12 mouse cellular contexts compared by ENCODE assay signal in genomic region chr3:122026676-122027075, GRCm38 (mm10). TPM values are rescaled to one million over a fixed set of nuclear protein-coding genes. Genes with fewer than 3 reads are reported as not detected.
DNase-seq lines count a peak whose midpoint lies in the region; ATAC-seq and TF ChIP-seq lines count a peak whose summit lies in the region.
"Had no signal": no experiment of that assay in that cellular context is flagged by ENCODE, and none has a peak within 500 bp of the region (broad histone marks: within the 10 kb centered on the region; RNA-seq: fewer than 3 reads in every experiment).

No protein-coding gene starts in this region.

- no peak for TF ChIP-seq POLR2A in kidney, adult 2 months (IDR thresholded peaks at IDR 0.05; ENCODE audit: low read depth, low read length)
- TF ChIP-seq POLR2A in myocyte (IDR thresholded peaks at IDR 0.05; ENCODE audit: insufficient read length, low read depth), result no peak

- peak overlapping the region; percentile 82; the same call in 1 of the 2 replicates for H3K27ac ChIP-seq in kidney, adult 2 months (ENCODE audit: insufficient read depth, low read depth, low read length)
- 0 out of 2 replicates have a peak overlapping the region, but pooled peaks have one; percentile 51 for H3K27ac ChIP-seq in embryonic facial prominence, embryonic 15.5 days (replicated peaks)
- H3K27ac ChIP-seq in heart, embryonic 16.5 days (ENCODE audit: low read length), result peak overlapping the region; percentile 82
- H3K27ac ChIP-seq: forebrain, embryonic 15.5 days had no signal

- H3ac ChIP-seq in myocyte (ENCODE audit: control insufficient read depth, insufficient read length), result no peak overlapping the region

- H3K9me3 ChIP-seq in embryonic facial prominence, embryonic 15.5 days (replicated peaks), result no peaks in the 10 kb centered on the region
- H3K9me3 ChIP-seq in heart, embryonic 16.5 days (replicated peaks; ENCODE audit: control insufficient read depth, low read length), result no peaks in the 10 kb centered on the region
- H3K9me3 ChIP-seq: forebrain, embryonic 15.5 days had no signal

- no peaks in the 10 kb centered on the region for H3K27me3 ChIP-seq in kidney, adult 2 months (replicated peaks; ENCODE audit: control insufficient read depth, insufficient read depth, low read length)
- H3K27me3 ChIP-seq in embryonic facial prominence, embryonic 15.5 days, result no peaks in the 10 kb centered on the region
- H3K27me3 ChIP-seq in heart, embryonic 16.5 days (ENCODE audit: control insufficient read depth, insufficient read depth, low read length), result no peaks in the 10 kb centered on the region
- H3K27me3 ChIP-seq in myocyte (ENCODE audit: control insufficient read depth, insufficient read depth, insufficient read length), result no peaks in the 10 kb centered on the region
- H3K27me3 ChIP-seq: forebrain, embryonic 15.5 days had no signal

- TF ChIP-seq CTCF in kidney, adult 2 months (conservative IDR thresholded peaks at IDR 0.05; ENCODE audit: insufficient read depth, insufficient read length, low read depth, low read length), result no peak

- H3K36me3 ChIP-seq in kidney, adult 2 months (ENCODE audit: control insufficient read depth, insufficient read depth, low read length), result no peaks in the 10 kb centered on the region
- no peaks in the 10 kb centered on the region for H3K36me3 ChIP-seq in embryonic facial prominence, embryonic 15.5 days
- H3K36me3 ChIP-seq in heart, embryonic 16.5 days (ENCODE audit: control insufficient read depth, insufficient read depth), result no peaks in the 10 kb centered on the region
- H3K36me3 ChIP-seq in myocyte (ENCODE audit: control insufficient read depth, insufficient read depth), result no peaks in the 10 kb centered on the region
- H3K36me3 ChIP-seq: forebrain, embryonic 15.5 days had no signal

- no peak overlapping the region for H3K4me3 ChIP-seq in kidney, adult 2 months (ENCODE audit: insufficient read depth, low read depth, low read length)
- no peak overlapping the region for H3K4me3 ChIP-seq in embryonic facial prominence, embryonic 15.5 days (replicated peaks)
- peak overlapping the region; percentile 22; the same call in 1 of the 2 replicates for H3K4me3 ChIP-seq in heart, embryonic 16.5 days (ENCODE audit: low read length)
- no peak overlapping the region for H3K4me3 ChIP-seq in myocyte
- H3K4me3 ChIP-seq: forebrain, embryonic 15.5 days had no signal

- DNase-seq in kidney, adult 2 months, result peak; percentile 70
- no peak for DNase-seq in kidney, postnatal 4 days
- DNase-seq in urinary bladder, adult 18-20 months (ENCODE audit: low spot score in 2 of 2), result no peak
- no peak for DNase-seq in spleen, postnatal 14 days (ENCODE audit: low spot score in 2 of 2)
- DNase-seq: cerebellum, adult 8-10 months; gastrocnemius, postnatal 36 days; lung, postnatal 10 days; right cerebral cortex, postnatal 25 days had no signal

- no peak for ATAC-seq in embryonic facial prominence, embryonic 15.5 days (ENCODE audit: insufficient number of reproducible peaks, low FRiP score, low TSS enrichment, low read depth)
- peak; percentile 74; the same call in 1 of the 2 replicates for ATAC-seq in heart, embryonic 16.5 days (replicated peaks; ENCODE audit: extremely low read depth, insufficient read depth, low FRiP score)
- ATAC-seq: forebrain, embryonic 15.5 days had no signal

- H3K9ac ChIP-seq in embryonic facial prominence, embryonic 15.5 days, result no peak overlapping the region
- H3K9ac ChIP-seq in heart, embryonic 16.5 days (ENCODE audit: low read length), result peak overlapping the region; percentile 42; the same call in 1 of the 2 replicates
- H3K9ac ChIP-seq: forebrain, embryonic 15.5 days had no signal

- H3K4me2 ChIP-seq in embryonic facial prominence, embryonic 15.5 days (replicated peaks), result no peak overlapping the region
- peak overlapping the region; percentile 55 for H3K4me2 ChIP-seq in heart, embryonic 16.5 days (ENCODE audit: low read depth, low read length)
- peak overlapping the region; percentile 22 for H3K4me2 ChIP-seq in myocyte (ENCODE audit: low read depth)
- H3K4me2 ChIP-seq: forebrain, embryonic 15.5 days had no signal

- H3K4me1 ChIP-seq in kidney, adult 2 months (ENCODE audit: control insufficient read depth, insufficient read depth, low read length), result 0 out of 2 replicates have a peak, but pooled peaks cover 2% of the 10 kb centered on the region
- 0 out of 2 replicates have a peak, but pooled peaks cover 3% of the 10 kb centered on the region for H3K4me1 ChIP-seq in embryonic facial prominence, embryonic 15.5 days
- peaks cover 8% of the 10 kb centered on the region for H3K4me1 ChIP-seq in heart, embryonic 16.5 days (ENCODE audit: control insufficient read depth, insufficient read depth, low read length)
- H3K4me1 ChIP-seq: forebrain, embryonic 15.5 days had no signal

- WGBS in kidney, adult 2 months, result 31% methylated on average over 5 of the region's 5 CpGs
- 38% methylated on average over 5 of the region's 5 CpGs for WGBS in embryonic facial prominence, embryonic 15.5 days
- WGBS in heart, embryonic 16.5 days, result 40% methylated on average over 5 of the region's 5 CpGs

- no peaks in the 10 kb centered on the region for H3K79me2 ChIP-seq in myocyte (ENCODE audit: control insufficient read depth, insufficient read depth)

TF ChIP-seq in myocyte, 11 proteins besides CTCF, POLR2A, EP300 and RAD21:
- no peak for TF ChIP-seq POLR2AphosphoS2 (IDR thresholded peaks at IDR 0.05; ENCODE audit: insufficient read length, low read depth)
- TF ChIP-seq MAX (IDR thresholded peaks at IDR 0.05; ENCODE audit: low read depth), result no peak
- TF ChIP-seq CEBPB (IDR thresholded peaks at IDR 0.05; ENCODE audit: insufficient read depth, poor library complexity, severe bottlenecking), result no peak
- no peak for TF ChIP-seq E2F4 (IDR thresholded peaks at IDR 0.05; ENCODE audit: insufficient read depth)
- no peak for TF ChIP-seq MYOD1 (IDR thresholded peaks at IDR 0.05; ENCODE audit: control insufficient read depth in 1 of 3, insufficient read length in 2 of 3, low read depth in 2 of 3)
- TF ChIP-seq REST (IDR thresholded peaks at IDR 0.05; ENCODE audit: insufficient read depth, insufficient read length), result no peak
- no peak for TF ChIP-seq MYOG (IDR thresholded peaks at IDR 0.05; ENCODE audit: control insufficient read depth in 1 of 3, insufficient read depth in 1 of 3, insufficient read length in 2 of 3, low read depth in 2 of 3)
- no peak for TF ChIP-seq TCF3 (IDR thresholded peaks at IDR 0.05; ENCODE audit: insufficient read length, low read depth)
- TF ChIP-seq USF1 (IDR thresholded peaks at IDR 0.05; ENCODE audit: low read depth), result no peak
- no peak for TF ChIP-seq TCF12 (IDR thresholded peaks at IDR 0.05; ENCODE audit: insufficient read depth, poor library complexity, severe bottlenecking)
TF ChIP-seq in myocyte: peak in this region for 0.

RNA-seq across cellular contexts. Expression of gene Abca4, which starts 17.6 kb away (rescaled TPM):
- polyA plus RNA-seq in kidney, adult 2 months (2012; rRNA removed), result 8.2 and 9.9 TPM in 2 replicates
- 1.3 and 1.6 TPM in 2 replicates for polyA plus RNA-seq in embryonic facial prominence, embryonic 15.5 days (2015; fragmentation: Nextera tagmentation; extraction: Ambion mirVana)
- polyA plus RNA-seq in heart, embryonic 16.5 days (2015; fragmentation: Nextera tagmentation; extraction: Ambion mirVana), result 3.4 and 3.5 TPM in 2 replicates
- 1.7 TPM for polyA plus RNA-seq in myocyte (2012; fragmentation: generic; extraction: Trizol)
